Mouse (Mus musculus): ENCODE results near the gene Mycl. TPM values are rescaled to one million over a fixed set of nuclear protein-coding genes. Genes with fewer than 3 reads are reported as not detected.

Mycl gene
- total and polyA plus RNA-seq, 3 experiments: not detected

DNA sequence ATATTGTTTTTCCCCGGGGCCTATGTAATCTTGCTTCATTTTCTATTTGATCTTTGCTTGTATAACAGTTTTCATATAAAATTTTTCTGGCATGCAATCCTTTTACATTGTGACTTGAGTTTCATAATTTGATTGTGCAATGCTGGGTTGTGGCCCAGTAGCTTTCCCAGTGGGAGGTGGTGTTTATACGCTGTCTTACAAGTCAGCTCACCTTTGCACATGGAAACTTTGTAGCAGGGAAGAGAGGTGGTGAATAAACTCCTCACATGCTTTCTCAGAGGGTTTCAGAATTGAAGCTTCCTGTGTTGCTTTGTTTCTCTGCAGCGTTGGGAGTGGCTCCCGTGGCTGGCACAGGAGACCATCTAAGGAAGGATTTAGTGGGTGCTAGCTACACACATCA is 49.4 kb downstream of the Mycl start:
- Histone ChIP-seq H3K4me3 (ENCODE audit: control insufficient read depth in 1 of 2, insufficient read depth in 1 of 2, low read depth in 2 of 2, low read length in 2 of 2) (no peak overlapping the region), H3K9me3 (replicated peaks; ENCODE audit: insufficient read depth, low read length) (no peaks in the 10 kb centered on the region), H3K27me3 (ENCODE audit: control insufficient read depth in 1 of 2, insufficient read depth in 2 of 2, low read length in 2 of 2) (no peaks in the 10 kb centered on the region), H3K27ac (ENCODE audit: control insufficient read depth, low read depth, low read length) (no peak overlapping the region), H3K4me1 (ENCODE audit: control insufficient read depth in 1 of 2, insufficient read depth in 2 of 2, low read length in 2 of 2) (0 out of 4 replicates have a peak, but pooled peaks cover 0 to under 1% of the 10 kb centered on the region in 2 experiments), H3K79me2 (ENCODE audit: control insufficient read depth, insufficient read depth, low read length, poor library complexity) (peaks cover 2% of the 10 kb centered on the region; the same call in 1 of the 2 replicates), H3K9ac (ENCODE audit: control insufficient read depth, low read depth, low read length, poor library complexity, severe bottlenecking) (no peak overlapping the region), H3K36me3 (ENCODE audit: control insufficient read depth in 1 of 2, insufficient read depth in 2 of 2, low read length in 2 of 2) (peaks cover 3 to 20% of the 10 kb centered on the region in 2 experiments)
- no peak for DNase-seq (ENCODE audit: low read depth, low spot score)
- TF ChIP-seq UBTF (IDR thresholded peaks at IDR 0.05; ENCODE audit: borderline replicate concordance, insufficient read depth, low read depth, low read length) (no peak), CHD1 (IDR thresholded peaks at IDR 0.05; ENCODE audit: low read depth, low read length) (no peak), USF2 (IDR thresholded peaks at IDR 0.05; ENCODE audit: borderline replicate concordance in 1 of 2, insufficient read depth in 1 of 2, low read depth in 1 of 2, low read length in 2 of 2) (no peak), GABPA (IDR thresholded peaks at IDR 0.05; ENCODE audit: low read depth, low read length) (no peak)

- no peak overlapping the region for H3K4me3 ChIP-seq (ENCODE audit: control insufficient read depth in 1 of 2, insufficient read depth in 1 of 2, low read depth in 2 of 2, low read length in 2 of 2)
- peaks cover 14 to 19% of the 10 kb centered on the region in 2 experiments for H3K36me3 ChIP-seq (ENCODE audit: control insufficient read depth in 1 of 2, insufficient read depth in 2 of 2, low read length in 2 of 2)
- no peak for DNase-seq (ENCODE audit: low read depth, low spot score)
Observed at GRCm38 (mm10) chr4:123046300-123046699, 50.8 kb downstream of the Mycl start.

DNA sequence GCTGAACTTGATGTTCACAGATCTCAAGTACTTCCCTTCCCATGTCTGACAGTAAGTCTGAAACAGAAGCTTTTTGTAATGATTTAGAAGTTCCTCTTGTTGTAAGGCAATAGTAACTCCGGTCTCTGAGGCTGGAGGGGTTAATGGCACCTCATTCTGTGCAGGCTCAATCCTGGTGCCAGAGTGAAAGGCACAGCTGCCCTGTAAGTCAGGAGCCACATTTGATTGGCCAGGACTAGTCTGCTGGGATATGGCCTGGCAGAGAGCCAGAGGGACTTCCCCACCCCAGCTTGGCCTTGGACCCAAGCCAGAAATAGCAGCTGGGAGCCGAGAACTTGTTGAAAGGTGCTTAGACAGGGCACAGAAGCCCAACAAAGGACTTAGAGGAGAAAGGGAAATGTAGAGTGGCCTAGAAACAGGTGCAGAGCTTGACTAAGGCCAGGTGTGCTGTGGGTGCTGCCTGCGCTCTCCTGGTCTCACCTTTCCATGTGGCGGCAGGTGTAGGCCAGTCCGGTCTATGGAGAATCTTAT is 55.3 kb downstream of the Mycl start:
- Histone ChIP-seq H3K27me3 (ENCODE audit: control insufficient read depth in 1 of 2, insufficient read depth in 2 of 2, low read length in 2 of 2) (no peaks in the 10 kb centered on the region), H3K9me3 (replicated peaks; ENCODE audit: insufficient read depth, low read length) (no peaks in the 10 kb centered on the region), H3K4me3 (ENCODE audit: control insufficient read depth in 1 of 2, insufficient read depth in 1 of 2, low read depth in 2 of 2, low read length in 2 of 2) (no peak overlapping the region), H3K27ac (ENCODE audit: control insufficient read depth, low read depth, low read length) (no peak overlapping the region), H3K36me3 (ENCODE audit: control insufficient read depth in 1 of 2, insufficient read depth in 2 of 2, low read length in 2 of 2) (peaks cover 14 to 29% of the 10 kb centered on the region in 2 experiments), H3K9ac (ENCODE audit: control insufficient read depth, low read depth, low read length, poor library complexity, severe bottlenecking) (no peak overlapping the region), H3K4me1 (ENCODE audit: control insufficient read depth in 1 of 2, insufficient read depth in 2 of 2, low read length in 2 of 2) (peaks cover 0 to 7% of the 10 kb centered on the region in 2 experiments; a peak in 1 of 4 replicates), H3K79me2 (ENCODE audit: control insufficient read depth, insufficient read depth, low read length, poor library complexity) (no peaks in the 10 kb centered on the region)
- DNase-seq (ENCODE audit: low read depth, low spot score): peak; percentile 93
- no peak for TF ChIP-seq TAL1 (IDR thresholded peaks at IDR 0.05; ENCODE audit: low read length)
- no peak for TF ChIP-seq TBP (IDR thresholded peaks at IDR 0.05; ENCODE audit: low read depth, low read length)
- no peak for TF ChIP-seq JUND (IDR thresholded peaks at IDR 0.05; ENCODE audit: low read depth, low read length)
- no peak for TF ChIP-seq RAD21 (IDR thresholded peaks at IDR 0.05; ENCODE audit: low read depth, low read length)
- TF ChIP-seq CHD2 (IDR thresholded peaks at IDR 0.05; ENCODE audit: low read length): no peak
- TF ChIP-seq EP300 (IDR thresholded peaks at IDR 0.05; ENCODE audit: low read depth in 1 of 2, low read length in 2 of 2): peak; percentile 31 to 38; a peak in 2 of 4 replicates
- TF ChIP-seq TCF12 (IDR thresholded peaks at IDR 0.05; ENCODE audit: low read depth, low read length): peak; percentile 53; the same call in 1 of the 2 replicates
- peak; percentile 90 for TF ChIP-seq ETS1 (IDR thresholded peaks at IDR 0.05; ENCODE audit: low read depth, low read length)
- TF ChIP-seq RCOR1 (IDR thresholded peaks at IDR 0.05; ENCODE audit: low read depth, low read length): 0 out of 2 replicates have a peak, but pooled peaks have one; percentile 46
- TF ChIP-seq UBTF (IDR thresholded peaks at IDR 0.05; ENCODE audit: borderline replicate concordance, insufficient read depth, low read depth, low read length): no peak
- peak; percentile 80 for TF ChIP-seq SIN3A (IDR thresholded peaks at IDR 0.05; ENCODE audit: low read length)

More at GRCm38 (mm10) chr4:123046300-123046699, 50.8 kb downstream of the Mycl start:
- Histone ChIP-seq H3K9ac (ENCODE audit: control insufficient read depth, low read depth, low read length, poor library complexity, severe bottlenecking) (no peak overlapping the region), H3K79me2 (ENCODE audit: control insufficient read depth, insufficient read depth, low read length, poor library complexity) (no peaks in the 10 kb centered on the region), H3K4me1 (ENCODE audit: control insufficient read depth in 1 of 2, insufficient read depth in 2 of 2, low read length in 2 of 2) (peaks cover 0 to 7% of the 10 kb centered on the region in 2 experiments; a peak in 1 of 4 replicates), H3K27me3 (ENCODE audit: control insufficient read depth in 1 of 2, insufficient read depth in 2 of 2, low read length in 2 of 2) (no peaks in the 10 kb centered on the region), H3K9me3 (replicated peaks; ENCODE audit: insufficient read depth, low read length) (no peaks in the 10 kb centered on the region), H3K27ac (ENCODE audit: control insufficient read depth, low read depth, low read length) (no peak overlapping the region)
- TF ChIP-seq POLR2AphosphoS2 (IDR thresholded peaks at IDR 0.05; ENCODE audit: low read length): no peak
- TF ChIP-seq ZC3H11A (IDR thresholded peaks at IDR 0.05; ENCODE audit: low read depth, low read length): no peak
- no peak for TF ChIP-seq TBP (IDR thresholded peaks at IDR 0.05; ENCODE audit: low read depth, low read length)
- no peak for TF ChIP-seq SMC3 (IDR thresholded peaks at IDR 0.05; ENCODE audit: low read depth, low read length)
- no peak for TF ChIP-seq MAX (IDR thresholded peaks at IDR 0.05; ENCODE audit: low read length)
- TF ChIP-seq POLR2A (IDR thresholded peaks at IDR 0.05; ENCODE audit: control insufficient read depth in 1 of 2, insufficient read depth in 1 of 2, low read depth in 1 of 2, low read length in 2 of 2, poor library complexity in 1 of 2): no peak
- no peak for TF ChIP-seq POLR2AphosphoS5 (IDR thresholded peaks at IDR 0.05; ENCODE audit: borderline replicate concordance, low read depth, low read length)
- TF ChIP-seq MAFK (IDR thresholded peaks at IDR 0.05; ENCODE audit: borderline replicate concordance, low read depth, low read length): no peak
- no peak for TF ChIP-seq CHD2 (IDR thresholded peaks at IDR 0.05; ENCODE audit: low read length)
- TF ChIP-seq MAZ (IDR thresholded peaks at IDR 0.05; ENCODE audit: low read depth, low read length): no peak
- no peak for TF ChIP-seq USF2 (IDR thresholded peaks at IDR 0.05; ENCODE audit: borderline replicate concordance in 1 of 2, insufficient read depth in 1 of 2, low read depth in 1 of 2, low read length in 2 of 2)
- TF ChIP-seq ZMIZ1 (IDR thresholded peaks at IDR 0.05; ENCODE audit: low read depth, low read length): no peak
- TF ChIP-seq USF1 (IDR thresholded peaks at IDR 0.05; ENCODE audit: low read depth, low read length): no peak
- no peak for TF ChIP-seq ELF1 (IDR thresholded peaks at IDR 0.05; ENCODE audit: low read depth, low read length)
- no peak for TF ChIP-seq SIN3A (IDR thresholded peaks at IDR 0.05; ENCODE audit: low read length)
- no peak for TF ChIP-seq ZNF384 (IDR thresholded peaks at IDR 0.05; ENCODE audit: low read depth, low read length)
- TF ChIP-seq MYC (IDR thresholded peaks at IDR 0.05; ENCODE audit: low read depth, low read length): no peak
- no peak for TF ChIP-seq CTCF (IDR thresholded peaks at IDR 0.05 in 2 of 3, conservative IDR thresholded peaks at IDR 0.05 in 1 of 3; ENCODE audit: control insufficient read depth in 1 of 3, insufficient read depth in 1 of 3, low read depth in 2 of 3, low read length in 3 of 3, poor library complexity in 1 of 3, severe bottlenecking in 1 of 3)
